Mouse (Mus musculus) B cell, adult (primary cell): ENCODE results near the gene Timd2. TPM values are rescaled to one million over a fixed set of nuclear protein-coding genes. Genes with fewer than 3 reads are reported as not detected.

ENCODE experiments used
- total RNA-seq: library from RNA; stranded (reverse); gene quantifications from 4 replicates; pipeline ENCODE4 v1.2.4, GENCODE M21; 2023; ENCODE audit not compliant: inconsistent age

Timd2 gene
- 3.2 to 5.5 TPM (median 3.5 TPM) in 4 replicates for total RNA-seq

GRCm38 (mm10) chr11:46706664-46707356 is at the start of gene Timd2:
Timd2 (minus strand) TSS chr11:46707061.

GRCm38 (mm10) chr11:46735076-46735475 is 28.2 kb upstream of the Timd2 start, which contains the start of gene Havcr1:
Havcr1 (plus strand) TSS chr11:46735080.

GRCm38 (mm10) chr11:46629211-46629795 is 77.6 kb downstream of the Timd2 start, which contains the start of gene Dppa1:
Dppa1 (minus strand) TSS chr11:46629261.

Other genes starting within 250 kb of the Timd2 start
- not detected in 4 replicates for gene Gm12169, start 182.8 kb downstream of the Timd2 start, total RNA-seq
- not detected in 4 replicates for gene BC053393, start 135.5 kb downstream of the Timd2 start, total RNA-seq
- gene Dppa1, start 77.8 kb downstream of the Timd2 start, total RNA-seq = not detected in 4 replicates
- 11.9 to 13.2 TPM (median 12.9 TPM) in 4 replicates for gene Havcr1, start 28.0 kb upstream of the Timd2 start, total RNA-seq
- 0.58 to 0.84 TPM (median 0.62 TPM) in 4 replicates for gene Timd4, start 103.7 kb upstream of the Timd2 start, total RNA-seq